Mouse (Mus musculus) mesoderm, embryonic 11.5 days (tissue): ENCODE data around the gene Pou2f3.

ENCODE experiments used
- DNase-seq: peaks from one replicate; pipeline ENCODE4 v3.0.0-alpha.2; 2012; ENCODE audit warnings: low read depth, low spot score

Gene Pou2f3

DNA sequence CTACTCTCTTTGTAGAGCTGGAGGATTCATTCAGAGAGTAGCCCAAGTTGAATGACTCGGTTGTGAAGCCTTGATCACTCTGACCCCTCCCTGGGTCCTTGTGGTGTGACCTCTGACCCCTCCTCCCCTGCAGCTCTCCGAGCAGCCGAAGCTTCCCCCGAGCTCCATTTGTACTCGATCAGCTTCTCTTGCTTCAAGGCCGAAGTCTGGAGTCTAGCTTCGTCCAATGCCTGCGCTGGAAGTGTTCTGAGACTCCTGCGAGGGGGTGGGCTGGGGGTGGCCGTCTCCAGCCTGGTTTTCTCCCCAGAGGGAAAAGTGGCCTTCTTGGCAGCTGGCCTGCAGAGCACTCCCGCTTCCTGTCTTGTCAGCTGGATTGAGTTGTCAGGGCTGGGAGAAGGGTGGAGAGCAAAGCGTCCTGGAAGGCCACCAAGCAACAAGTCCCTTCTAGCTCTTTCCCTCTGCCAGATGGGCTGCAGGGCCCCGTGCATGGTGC, at the start of gene Pou2f3:
Gene Pou2f3, minus strand, starts transcription at position 180 of the 493 bp plus-strand sequence.
- peak; percentile 63 for DNase-seq

DNA sequence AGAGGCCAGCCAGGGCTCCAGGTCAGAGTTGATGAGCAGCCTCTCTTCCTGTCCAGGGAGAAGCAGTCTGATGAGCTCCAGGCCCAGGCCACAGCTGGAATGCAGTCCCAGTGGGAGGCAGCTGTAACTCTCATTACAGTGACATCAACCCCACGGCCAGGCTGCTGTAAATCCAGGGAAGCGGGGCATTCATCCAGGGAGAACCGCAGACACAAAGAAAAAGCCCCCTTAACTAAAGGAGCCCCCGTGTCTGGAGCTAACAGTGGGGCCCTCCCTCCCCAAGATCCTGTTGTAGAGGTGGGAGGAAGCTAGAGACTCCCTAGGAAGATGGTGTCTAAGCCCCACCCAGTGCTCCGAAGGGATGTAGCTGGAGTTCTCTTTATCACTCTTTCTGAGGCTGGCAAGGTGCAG, 43.1 kb upstream of the Pou2f3 start:
- DNase-seq = peak; percentile 90

DNA sequence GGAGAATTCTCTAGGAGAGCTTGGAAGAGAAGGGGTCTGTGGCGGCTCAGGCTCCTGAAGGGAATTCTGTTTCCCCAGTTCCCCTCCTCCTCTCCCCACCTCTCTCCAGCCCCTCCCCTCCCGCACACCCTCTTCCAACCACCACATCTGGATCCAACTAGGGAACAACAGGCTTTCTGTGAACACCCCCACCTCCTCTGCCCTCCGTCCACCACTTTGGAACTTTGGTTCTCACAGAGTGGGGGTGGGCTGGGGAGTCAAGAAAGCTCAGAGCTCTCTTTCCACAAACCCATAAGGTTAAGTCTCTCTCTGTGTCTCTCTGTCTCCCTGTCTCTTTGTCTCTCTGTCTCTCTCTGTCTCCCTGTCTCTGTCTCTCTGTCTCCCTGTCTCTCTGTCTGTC, 42.6 kb upstream of the Pou2f3 start:
- peak; percentile 84 for DNase-seq

DNA sequence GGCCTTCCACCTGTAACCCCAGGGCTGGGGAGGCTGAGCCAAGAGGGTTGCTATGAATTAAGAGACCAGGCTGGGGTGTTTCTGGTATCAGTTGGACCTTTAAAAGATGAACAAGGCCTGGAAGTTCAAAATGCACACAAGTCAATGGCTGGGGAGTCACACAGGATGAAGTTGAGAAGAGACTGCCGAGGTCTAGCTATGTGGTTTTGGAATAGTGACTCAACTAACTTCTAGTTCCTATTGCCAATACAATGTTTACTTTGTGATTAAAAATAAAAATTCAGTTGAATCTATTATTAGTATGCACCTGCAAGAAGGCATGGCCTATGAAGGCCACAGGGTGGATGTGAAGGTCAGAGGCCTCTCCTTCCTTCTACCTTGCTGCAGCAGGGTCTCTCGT, 41.6 kb upstream of the Pou2f3 start:
- DNase-seq = no peak

DNA sequence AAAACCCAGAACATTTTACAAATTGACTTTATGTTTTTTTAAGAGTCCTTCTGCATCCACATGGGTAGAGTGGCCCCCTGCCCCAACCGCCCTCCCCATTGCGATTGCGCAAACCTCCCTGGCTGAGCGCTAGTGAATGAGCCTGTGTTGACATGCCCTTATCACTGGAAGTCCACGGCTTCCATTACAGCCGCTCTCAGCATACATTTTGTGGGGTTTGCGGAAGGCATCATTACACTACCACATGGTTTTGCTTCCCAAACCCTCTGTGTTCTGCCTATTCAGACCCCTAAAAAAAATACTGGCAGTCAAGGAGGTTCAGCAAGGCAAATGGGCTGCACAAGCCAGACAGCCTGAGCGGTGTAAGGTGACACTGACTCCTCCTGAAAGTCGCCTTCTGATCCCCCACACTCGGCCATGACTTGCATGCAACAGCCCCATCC, 36.6 kb upstream of the Pou2f3 start:
- no peak for DNase-seq

DNA sequence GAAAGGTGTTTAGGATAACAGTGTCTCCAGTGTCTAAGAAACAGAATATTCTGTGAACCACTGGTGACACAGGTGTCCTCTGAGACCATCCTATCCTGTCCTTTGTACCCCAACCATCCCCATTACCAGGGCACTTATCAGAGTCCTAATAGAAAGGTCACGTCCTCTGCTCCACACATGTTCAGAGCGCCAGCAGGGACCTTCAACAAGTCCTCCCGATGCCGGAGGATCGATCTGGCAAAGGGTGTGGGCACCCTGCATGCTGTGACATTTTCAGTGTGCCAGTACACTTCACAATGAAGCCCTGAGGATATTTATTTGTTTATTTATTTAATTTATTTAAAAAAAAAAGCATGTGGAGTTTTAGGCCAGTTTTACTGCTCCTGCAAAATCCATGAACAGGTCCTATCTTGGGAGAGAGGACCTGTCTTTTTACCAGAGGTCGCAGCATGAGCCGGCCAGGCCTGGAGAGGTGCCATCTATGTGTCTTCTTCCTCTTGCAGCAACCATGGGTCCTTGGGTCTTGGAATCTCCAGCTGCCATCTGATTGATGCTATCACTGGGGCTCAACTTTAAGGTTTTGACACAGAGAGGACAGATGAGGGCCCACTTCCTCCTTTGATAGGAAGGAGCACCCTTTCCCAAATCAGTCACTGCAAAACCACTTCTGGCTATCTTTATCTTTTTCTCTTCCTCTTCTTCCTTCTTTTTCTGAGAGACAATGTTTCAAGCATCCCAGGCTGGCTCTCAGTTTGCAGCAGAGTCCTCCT, 35.8 kb upstream of the Pou2f3 start:
- DNase-seq = no peak

DNA sequence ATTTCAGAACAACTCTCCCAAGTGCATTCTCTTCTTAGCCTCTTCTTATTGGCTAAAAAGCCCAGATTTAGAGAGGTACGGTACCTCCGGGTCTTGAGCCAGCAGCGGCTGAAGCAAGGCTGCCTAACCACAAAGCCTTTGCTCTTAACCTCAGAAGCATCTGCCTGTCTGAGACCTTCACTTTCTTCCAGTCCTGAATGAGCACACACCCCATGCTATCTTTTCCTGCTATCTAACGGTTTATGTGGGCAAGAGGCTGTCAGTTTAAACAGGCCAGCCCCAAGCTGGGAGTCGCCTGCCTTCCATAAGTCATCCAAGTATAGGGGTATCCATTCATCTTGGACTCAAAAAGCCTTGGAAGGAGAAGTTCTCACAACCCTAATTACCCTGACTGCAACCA, 32.3 kb upstream of the Pou2f3 start:
- DNase-seq = no peak

DNA sequence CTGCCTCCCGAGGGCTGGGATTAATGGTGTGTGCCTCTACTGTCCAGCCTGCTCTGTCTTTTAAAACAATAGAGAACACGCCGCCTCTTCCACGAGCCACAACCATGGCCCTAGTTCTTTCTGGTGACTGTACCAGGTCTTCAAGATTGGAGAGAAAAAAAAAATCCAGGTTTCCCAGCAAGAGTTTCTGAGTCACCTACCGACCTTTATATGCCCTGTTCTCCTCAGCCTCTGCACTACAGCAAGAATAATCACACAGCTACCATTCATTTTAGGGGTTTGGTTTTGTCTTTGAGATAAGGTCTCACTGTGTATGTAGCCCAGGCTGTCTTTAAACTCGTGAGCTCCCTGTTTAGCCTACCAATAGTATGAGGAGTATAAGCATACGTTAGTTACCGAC, 31.8 kb upstream of the Pou2f3 start:
- no peak for DNase-seq

DNA sequence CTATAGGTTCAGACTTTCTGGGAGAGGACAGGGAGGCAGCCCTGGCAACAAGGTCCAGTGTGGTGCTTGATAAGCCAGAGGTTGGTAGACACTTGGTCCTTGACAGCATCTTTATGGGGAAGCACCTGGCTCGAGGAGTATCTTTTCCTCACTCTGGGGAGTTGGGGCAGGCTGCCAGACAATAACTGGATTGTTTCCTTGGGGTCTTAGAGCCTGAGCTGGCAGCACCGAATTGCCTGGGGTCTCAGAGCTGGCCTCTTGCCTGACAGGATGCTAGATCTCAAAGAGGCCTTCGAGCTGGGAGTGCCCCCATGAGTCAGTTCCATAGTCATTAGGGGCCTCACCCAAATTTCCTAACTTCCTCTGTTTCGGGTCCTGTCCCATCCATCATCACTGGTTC, 31.1 kb upstream of the Pou2f3 start:
- DNase-seq = no peak

DNA sequence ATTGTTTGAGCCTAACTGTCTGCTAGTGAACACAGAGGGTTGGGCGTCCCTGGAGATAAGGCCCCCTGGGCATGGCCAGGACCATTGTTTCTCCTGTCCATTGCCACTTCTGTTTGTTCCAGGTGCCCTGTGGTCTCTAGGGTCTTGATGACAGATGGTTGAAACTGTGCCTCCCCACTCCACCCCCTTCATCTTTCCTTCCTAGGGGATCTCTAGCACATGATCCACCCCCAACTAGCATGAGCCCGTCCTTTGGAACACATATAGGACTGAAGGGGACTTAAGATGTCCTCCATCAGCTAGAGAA, 30.4 kb upstream of the Pou2f3 start:
- DNase-seq = no peak

DNA sequence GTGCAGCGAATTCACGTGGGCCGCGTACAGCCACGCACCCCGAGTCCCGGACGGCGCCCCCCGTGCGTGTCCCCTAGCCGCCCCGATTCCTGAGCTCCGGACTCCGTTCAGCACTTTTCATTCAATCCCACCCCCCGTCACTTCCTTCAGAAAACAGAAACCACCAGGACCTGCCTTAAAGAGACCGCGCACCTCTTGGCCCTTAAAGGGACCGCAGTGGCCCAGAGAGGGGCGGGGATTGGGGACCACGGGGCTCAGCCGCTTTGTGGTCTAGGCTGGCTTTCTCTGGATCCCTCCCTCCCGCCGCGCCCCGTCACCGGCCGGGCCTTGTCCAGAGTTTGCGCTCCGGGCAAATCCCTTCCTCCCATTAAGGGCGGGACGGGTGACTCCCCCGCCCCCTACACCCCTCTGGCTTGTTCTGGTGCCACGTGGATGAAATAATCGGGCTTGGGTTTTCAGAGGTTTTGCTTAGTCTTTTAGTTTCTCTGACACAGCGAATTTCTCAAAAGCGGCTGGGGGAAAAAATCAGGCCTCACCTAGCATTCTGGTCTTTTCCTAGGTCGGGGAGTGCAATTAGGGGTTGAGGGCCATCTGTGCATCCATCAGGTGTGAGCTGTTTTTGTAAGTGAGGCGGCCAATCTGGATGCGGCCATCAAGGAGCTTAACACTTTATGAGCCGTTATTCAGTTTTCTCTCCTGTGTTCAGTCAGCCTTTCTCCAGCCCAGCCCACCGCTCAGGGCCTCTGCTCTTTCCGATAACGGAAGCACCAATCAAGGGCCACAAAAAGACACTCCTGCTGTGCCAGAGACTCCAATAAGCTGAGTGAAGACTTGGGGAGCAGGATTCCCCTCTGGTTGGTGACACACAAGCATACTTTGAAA, 29.8 kb upstream of the Pou2f3 start, which contains the start of gene Oaf:
Gene Oaf, minus strand, starts transcription at position 200 of the 882 bp plus-strand sequence.
- peak; percentile 90 for DNase-seq

DNA sequence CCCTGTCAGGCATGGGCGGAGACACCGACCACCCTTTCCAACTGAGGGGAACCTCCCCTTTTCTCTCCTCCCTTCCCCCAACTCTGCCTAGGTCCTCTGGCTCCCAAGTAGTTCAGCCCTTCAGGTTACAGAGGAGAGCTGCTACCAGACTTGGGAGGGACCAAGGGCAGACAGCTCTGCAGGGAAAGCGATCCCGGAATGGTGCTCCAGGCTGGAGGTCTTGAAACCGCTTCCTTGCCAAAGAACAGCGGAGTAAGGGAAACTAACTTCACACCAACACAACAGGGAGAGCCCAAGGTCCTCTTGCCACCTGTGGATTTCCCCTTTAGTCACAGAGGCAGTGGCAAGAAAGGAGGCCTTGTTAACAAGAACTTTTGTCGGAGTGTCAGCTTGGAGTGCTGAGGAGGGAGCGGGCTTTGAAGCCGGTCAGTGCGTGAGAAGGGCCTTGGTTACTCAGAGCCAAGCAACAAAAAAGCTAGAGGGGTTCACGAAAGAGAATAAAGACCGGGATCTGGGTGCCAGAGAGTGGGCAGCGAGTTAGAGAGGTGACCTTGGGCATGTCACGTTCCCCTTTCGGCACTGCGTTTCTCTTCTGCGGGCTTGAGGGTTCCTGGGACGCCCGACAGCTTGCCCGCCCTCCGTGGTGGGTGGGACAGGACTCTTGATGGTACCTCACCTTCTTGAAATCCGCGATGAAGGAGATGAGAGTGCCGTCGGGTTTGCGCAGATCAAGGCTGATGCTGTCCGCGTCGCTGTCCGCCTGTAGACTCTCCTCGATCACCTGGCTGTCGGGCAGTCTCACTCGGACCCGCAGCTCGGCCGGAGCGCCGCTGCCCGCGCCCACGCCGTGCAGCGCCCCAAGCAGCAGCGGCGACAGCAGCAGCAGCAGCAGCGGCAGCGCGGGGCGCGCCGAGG, 28.7 kb upstream of the Pou2f3 start:
- DNase-seq = no peak

DNA sequence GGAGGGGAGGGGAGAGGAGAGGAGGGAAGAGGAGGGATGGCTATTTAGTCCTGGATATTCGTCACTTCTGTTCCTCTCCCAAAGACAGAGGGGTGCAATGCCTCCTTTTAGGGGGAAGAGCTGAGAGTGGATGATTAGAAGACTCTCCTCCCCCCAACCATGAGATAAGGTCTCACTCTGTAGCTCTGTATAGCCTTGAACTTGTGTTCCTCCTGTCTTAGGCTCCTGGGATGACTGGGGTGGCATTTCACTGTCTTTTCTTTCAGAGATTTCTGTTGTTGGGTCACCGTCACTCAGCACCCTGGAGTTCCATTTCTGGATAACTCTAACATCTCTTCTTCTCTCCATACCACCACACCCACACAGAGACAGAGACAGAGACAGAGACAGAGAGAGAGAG, 28.0 kb upstream of the Pou2f3 start:
- DNase-seq = no peak

DNA sequence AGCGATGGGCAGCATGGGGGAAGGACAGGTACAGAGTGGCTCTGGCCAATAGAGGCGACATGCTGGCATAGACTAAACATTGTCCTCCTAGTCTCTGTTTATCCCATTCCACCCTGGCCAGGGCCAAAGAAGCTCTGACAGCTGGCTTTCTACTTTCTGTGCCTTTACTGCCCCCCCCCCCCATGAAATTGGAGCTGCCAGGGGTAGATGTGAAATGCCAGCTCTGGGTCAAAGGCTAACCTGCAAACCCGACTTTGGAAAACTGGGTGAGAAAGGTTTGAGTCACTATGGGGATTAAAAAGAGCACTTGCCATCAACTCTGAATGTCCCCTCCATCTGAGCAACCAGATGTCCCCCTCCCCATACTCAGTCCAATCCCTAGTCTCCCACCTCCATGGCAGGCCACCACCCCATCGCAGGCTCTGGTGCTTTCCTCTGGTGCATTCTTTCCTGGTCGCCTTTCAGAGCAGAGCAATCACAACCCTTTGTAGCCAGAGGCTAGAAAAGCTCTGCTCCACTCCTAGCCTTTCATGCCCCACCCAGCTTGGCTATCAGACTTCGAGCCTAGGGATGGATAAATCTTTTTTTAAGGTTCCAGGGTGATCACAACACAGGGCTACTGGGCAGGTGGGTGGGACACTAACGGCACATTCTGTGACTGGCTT, 27.1 kb upstream of the Pou2f3 start:
- DNase-seq = no peak

DNA sequence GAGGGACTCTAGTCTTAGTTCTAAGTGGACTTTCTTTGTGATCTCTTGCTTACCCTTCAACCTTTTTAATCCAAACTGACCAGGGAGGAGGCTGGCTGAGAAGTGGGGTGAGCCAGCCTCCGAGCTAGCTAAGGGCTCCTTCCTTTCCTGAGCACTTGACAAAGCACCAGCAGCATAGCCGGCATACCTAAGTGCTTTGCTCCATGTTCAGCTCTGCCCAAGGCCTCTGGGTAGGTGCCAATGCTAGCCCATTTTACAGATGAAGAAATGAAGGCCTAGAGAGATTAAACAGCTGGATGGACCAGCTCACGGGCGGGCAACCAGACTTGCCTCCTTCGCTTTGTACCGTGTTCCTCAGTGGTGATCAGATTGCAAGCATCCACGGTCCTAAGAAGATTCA, 26.4 kb upstream of the Pou2f3 start:
- no peak for DNase-seq

DNA sequence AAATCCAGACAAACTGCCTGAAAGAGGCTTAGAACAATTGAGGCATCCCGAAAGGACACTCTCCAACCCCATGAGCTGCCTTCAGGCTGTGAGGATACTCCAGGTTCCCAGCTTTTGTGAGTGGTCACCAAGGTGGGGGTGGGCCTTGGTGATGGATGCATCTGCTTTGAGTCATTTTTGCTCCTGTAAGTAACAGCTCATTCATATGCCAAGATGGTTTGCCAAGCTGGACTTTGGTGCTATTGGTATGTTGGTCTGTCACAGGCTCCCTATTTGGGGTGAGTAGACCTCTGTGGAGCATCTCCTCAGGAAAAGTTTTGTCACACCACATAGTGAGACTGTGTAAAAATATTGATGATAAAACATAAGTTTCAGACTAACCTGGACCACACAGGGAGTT, 25.9 kb upstream of the Pou2f3 start:
- DNase-seq = no peak

DNA sequence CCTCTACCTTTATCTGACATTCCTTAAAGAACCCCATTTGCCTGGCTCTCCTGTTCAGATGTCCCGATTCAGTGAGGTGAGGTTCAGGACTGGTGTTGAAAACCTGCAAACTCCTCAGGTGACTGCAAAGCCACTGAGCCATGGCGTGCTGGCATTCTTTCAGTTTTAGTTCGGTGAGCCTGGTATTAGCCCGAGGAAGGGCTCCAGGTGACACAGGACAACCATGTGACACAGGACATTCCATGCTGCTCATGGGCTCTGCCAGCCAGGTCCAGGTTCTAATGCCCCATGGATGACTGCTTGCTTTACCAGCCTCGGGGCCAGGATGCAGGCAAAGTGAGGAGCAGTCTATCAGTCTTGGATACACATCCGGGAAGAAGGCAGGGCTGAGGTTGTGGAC, 25.2 kb upstream of the Pou2f3 start:
- no peak for DNase-seq

DNA sequence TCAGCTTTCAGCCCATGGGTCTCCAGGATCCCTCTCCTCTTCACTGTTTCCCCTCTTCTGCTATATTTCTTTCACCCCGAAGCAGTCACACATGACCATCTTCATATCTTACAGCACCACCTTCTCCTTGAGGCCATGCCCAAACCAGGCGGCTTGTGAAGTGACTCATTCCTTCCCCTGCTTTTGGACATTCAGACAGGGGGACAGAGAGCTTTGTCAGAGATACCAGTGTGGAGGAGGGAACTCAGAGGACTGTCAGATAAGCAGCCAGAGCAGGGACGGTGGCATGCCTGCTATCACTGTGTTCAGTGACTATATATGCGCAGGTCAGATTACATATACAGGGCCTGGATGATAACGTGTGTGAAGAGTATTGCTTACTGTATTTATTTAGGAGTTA, 24.3 kb upstream of the Pou2f3 start:
- DNase-seq = no peak

DNA sequence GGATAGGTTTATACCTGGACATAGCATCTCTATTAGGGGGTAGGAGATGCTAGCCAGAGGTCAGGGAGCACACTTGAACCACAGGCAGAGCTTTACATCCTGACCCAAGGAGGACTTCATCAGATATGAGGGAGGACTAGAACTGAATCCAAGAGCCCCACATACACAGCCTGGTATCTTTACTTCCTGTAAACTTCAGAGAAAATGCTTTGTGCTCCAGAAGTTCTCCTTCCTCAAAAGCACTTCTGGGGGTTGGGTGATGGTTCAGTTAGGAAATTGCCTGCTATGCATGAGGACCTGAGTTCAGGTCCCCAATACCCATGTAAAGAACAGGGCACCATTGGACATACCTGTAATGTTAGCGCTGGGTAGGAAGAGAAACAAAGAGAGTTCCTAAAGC, 23.3 kb upstream of the Pou2f3 start:
- no peak for DNase-seq

DNA sequence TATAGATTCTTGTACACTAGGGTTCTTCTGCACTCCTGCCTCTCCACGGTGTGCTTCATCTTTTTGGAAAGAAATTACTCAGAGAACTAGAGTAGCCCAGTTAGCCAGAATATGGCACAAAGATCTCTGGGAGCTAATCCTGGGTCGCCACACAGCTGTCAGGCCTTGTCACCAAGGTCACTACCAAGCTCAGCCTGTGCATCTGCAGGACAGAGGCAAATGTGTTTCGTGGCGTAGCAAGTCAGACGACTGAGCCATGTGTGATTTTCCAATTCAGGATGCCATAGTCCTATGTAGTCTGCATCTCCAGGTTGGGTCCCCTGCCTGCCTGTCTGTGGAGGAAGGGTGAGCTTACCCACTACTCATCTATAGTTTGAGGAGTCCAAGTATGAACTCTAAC, 22.9 kb upstream of the Pou2f3 start:
- no peak for DNase-seq

DNA sequence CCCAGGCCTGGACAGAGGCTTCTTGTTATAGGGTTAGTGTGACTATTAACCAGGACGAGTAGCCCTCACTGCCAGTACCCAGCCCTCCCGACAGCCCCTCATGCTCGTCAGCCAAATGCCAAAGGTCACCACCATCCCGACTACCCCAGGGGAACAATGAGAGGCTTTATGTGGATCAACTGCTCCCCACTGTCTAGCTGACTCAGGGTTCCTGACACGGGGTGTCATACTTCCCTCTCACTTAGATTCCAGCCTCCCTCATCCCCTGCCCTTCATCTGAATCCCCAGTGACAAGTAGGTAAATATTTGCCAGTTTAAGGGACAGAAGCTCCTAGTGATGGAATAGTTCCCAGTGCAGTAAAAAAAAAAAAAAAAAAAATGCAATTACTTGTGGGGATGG, 22.1 kb upstream of the Pou2f3 start:
- DNase-seq = peak; percentile 56
